Mouse (Mus musculus): ENCODE results near the gene Ipo9. TPM values are rescaled to one million over a fixed set of nuclear protein-coding genes. Genes with fewer than 3 reads are reported as not detected.

The Ipo9 gene
- total and polyA plus RNA-seq, 3 experiments, result 33.7 to 58.3 (median 38.3) TPM

GRCm38 (mm10) chr1:135359071-135359470 lies 71.2 kb downstream of the Ipo9 start:
- Histone ChIP-seq H3K4me3 (replicated peaks in 1 of 3; ENCODE audit: low read depth in 2 of 3, low read length in 2 of 3, poor library complexity in 1 of 3) (no peak overlapping the region), H3K27me3 (replicated peaks) (peaks cover 3% of the 10 kb centered on the region), H3K9me3 (replicated peaks; ENCODE audit: low read length) (peaks cover 6% of the 10 kb centered on the region), H3K36me3 (replicated peaks in 1 of 2; ENCODE audit: control insufficient read depth in 1 of 2, insufficient read depth in 1 of 2, low read length in 1 of 2) (no peaks in the 10 kb centered on the region), H3K4me2 (ENCODE audit: insufficient read depth, low read depth, poor library complexity, severe bottlenecking) (no peak overlapping the region), H3K27ac (ENCODE audit: insufficient read depth, low read depth) (no peak overlapping the region), H3K9ac (ENCODE audit: insufficient read depth, low read depth) (no peak overlapping the region), H3K4me1 (ENCODE audit: control insufficient read depth in 1 of 2, insufficient read depth in 2 of 2) (peaks cover 6 to 20% of the 10 kb centered on the region in 2 experiments; a peak in 3 of 4 replicates), H3K79me2 (replicated peaks; ENCODE audit: control insufficient read depth, extremely low read depth, insufficient read depth, poor library complexity, severe bottlenecking) (no peaks in the 10 kb centered on the region)
- TF ChIP-seq ZC3H11A (IDR thresholded peaks at IDR 0.05; ENCODE audit: low read depth, low read length), result no peak
- no peak for TF ChIP-seq RAD21 (IDR thresholded peaks at IDR 0.05; ENCODE audit: low read depth, low read length)
- no peak for TF ChIP-seq JUND (conservative IDR thresholded peaks at IDR 0.05; ENCODE audit: low read depth, low read length)
- TF ChIP-seq ZNF384 (IDR thresholded peaks at IDR 0.05; ENCODE audit: low read depth, low read length), result no peak
- no peak for TF ChIP-seq TCF12 (IDR thresholded peaks at IDR 0.05; ENCODE audit: low read depth, low read length)
- TF ChIP-seq IRF4 (IDR thresholded peaks at IDR 0.05; ENCODE audit: low read depth, low read length), result no peak
- no peak for TF ChIP-seq MAZ (IDR thresholded peaks at IDR 0.05; ENCODE audit: low read depth, low read length)
- TF ChIP-seq HCFC1 (IDR thresholded peaks at IDR 0.05; ENCODE audit: low read depth, low read length), result no peak
- no peak for TF ChIP-seq UBTF (IDR thresholded peaks at IDR 0.05; ENCODE audit: low read depth, low read length)
- no peak for TF ChIP-seq TBP (conservative IDR thresholded peaks at IDR 0.05; ENCODE audit: low read depth, low read length)
- TF ChIP-seq MAFK (IDR thresholded peaks at IDR 0.05; ENCODE audit: insufficient replicate concordance, low read length), result no peak
- DNase-seq (ENCODE audit: extremely low read depth), result no peak
- in situ Hi-C loops (cut with MboI; ENCODE audit: low pct_ligation_motif_present, low pct_unique_long_range_greater_than_20kb, low sequenced_read_pairs), result no loop called here
- dilution Hi-C loops (cut with MboI; ENCODE audit: extremely low pct_ligation_motif_present, extremely low pct_unique_long_range_greater_than_20kb, low sequenced_read_pairs), result no loop called here

GRCm38 (mm10) chr1:135351953-135352352 lies 78.3 kb downstream of the Ipo9 start:
- H3K36me3 ChIP-seq (replicated peaks in 1 of 2; ENCODE audit: control insufficient read depth in 1 of 2, insufficient read depth in 1 of 2, low read length in 1 of 2), result no peaks in the 10 kb centered on the region
- H3K4me1 ChIP-seq (ENCODE audit: control insufficient read depth in 1 of 2, insufficient read depth in 2 of 2), result peaks cover 11 to 17% of the 10 kb centered on the region in 2 experiments
- peaks cover 3% of the 10 kb centered on the region for H3K27me3 ChIP-seq (replicated peaks)
- in situ Hi-C loops (cut with MboI; ENCODE audit: low pct_ligation_motif_present, low pct_unique_long_range_greater_than_20kb, low sequenced_read_pairs), result no loop called here
- H3K27ac ChIP-seq (ENCODE audit: insufficient read depth, low read depth), result no peak overlapping the region
- TF ChIP-seq MEF2A (IDR thresholded peaks at IDR 0.05; ENCODE audit: borderline replicate concordance, low read depth, low read length) (no peak), MYC (IDR thresholded peaks at IDR 0.05; ENCODE audit: low read depth, low read length) (no peak), CTCF (conservative IDR thresholded peaks at IDR 0.05 in 1 of 2, IDR thresholded peaks at IDR 0.05 in 1 of 2; ENCODE audit: low read depth in 2 of 2, low read length in 2 of 2) (no peak), HCFC1 (IDR thresholded peaks at IDR 0.05; ENCODE audit: low read depth, low read length) (no peak), CHD2 (IDR thresholded peaks at IDR 0.05; ENCODE audit: low read length) (no peak), NELFE (IDR thresholded peaks at IDR 0.05; ENCODE audit: low read depth, low read length) (no peak), TBP (conservative IDR thresholded peaks at IDR 0.05; ENCODE audit: low read depth, low read length) (no peak), TCF12 (IDR thresholded peaks at IDR 0.05; ENCODE audit: low read depth, low read length) (no peak), MXI1 (IDR thresholded peaks at IDR 0.05; ENCODE audit: low read depth, low read length) (no peak), MAFK (IDR thresholded peaks at IDR 0.05; ENCODE audit: insufficient replicate concordance, low read length) (no peak), ZNF384 (IDR thresholded peaks at IDR 0.05; ENCODE audit: low read depth, low read length) (no peak)
- dilution Hi-C loops (cut with MboI; ENCODE audit: extremely low pct_ligation_motif_present, extremely low pct_unique_long_range_greater_than_20kb, low sequenced_read_pairs), result no loop called here
- no peaks in the 10 kb centered on the region for H3K79me2 ChIP-seq (replicated peaks; ENCODE audit: control insufficient read depth, extremely low read depth, insufficient read depth, poor library complexity, severe bottlenecking)
- H3K4me2 ChIP-seq (ENCODE audit: insufficient read depth, low read depth, poor library complexity, severe bottlenecking), result no peak overlapping the region
- H3K4me3 ChIP-seq (replicated peaks in 1 of 3; ENCODE audit: low read depth in 2 of 3, low read length in 2 of 3, poor library complexity in 1 of 3), result no peak overlapping the region
- H3K9ac ChIP-seq (ENCODE audit: insufficient read depth, low read depth), result no peak overlapping the region
- DNase-seq (ENCODE audit: extremely low read depth), result no peak
- peaks cover 2% of the 10 kb centered on the region for H3K9me3 ChIP-seq (replicated peaks; ENCODE audit: low read length)
